Mouse (Mus musculus): ENCODE results near the gene Dpep2nb. TPM values are rescaled to one million over a fixed set of nuclear protein-coding genes. Genes with fewer than 3 reads are reported as not detected.

The Dpep2nb gene
- not detected for total RNA-seq (2023)

DNA sequence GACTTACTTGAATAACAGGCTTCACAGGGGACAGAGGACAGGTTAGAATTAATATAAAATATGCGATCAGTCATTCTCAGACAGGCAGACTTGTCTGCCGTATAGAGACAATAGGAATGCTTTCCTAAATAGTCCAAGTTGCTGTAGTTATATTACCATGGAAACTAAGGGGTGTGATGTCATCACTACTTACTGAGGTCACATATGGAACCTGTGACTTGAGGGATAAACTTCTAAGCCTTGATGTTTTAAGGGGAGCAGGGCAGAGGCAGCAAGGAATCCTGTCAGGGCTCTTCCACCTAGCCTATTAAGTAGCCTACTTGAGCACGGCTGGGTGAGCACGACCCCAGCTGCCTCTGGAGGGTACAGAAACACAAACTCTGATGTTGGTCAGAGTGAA, at the start of gene Dpep2nb:
Gene Dpep2nb, minus strand, starts transcription at position 101 of the 400 bp plus-strand sequence.

GRCm38 (mm10) chr8:106011643-106011986, 5.8 kb upstream of the Dpep2nb start, which contains the start of gene Ddx28:
Ddx28 (minus strand) TSS chr8:106011882.

DNA sequence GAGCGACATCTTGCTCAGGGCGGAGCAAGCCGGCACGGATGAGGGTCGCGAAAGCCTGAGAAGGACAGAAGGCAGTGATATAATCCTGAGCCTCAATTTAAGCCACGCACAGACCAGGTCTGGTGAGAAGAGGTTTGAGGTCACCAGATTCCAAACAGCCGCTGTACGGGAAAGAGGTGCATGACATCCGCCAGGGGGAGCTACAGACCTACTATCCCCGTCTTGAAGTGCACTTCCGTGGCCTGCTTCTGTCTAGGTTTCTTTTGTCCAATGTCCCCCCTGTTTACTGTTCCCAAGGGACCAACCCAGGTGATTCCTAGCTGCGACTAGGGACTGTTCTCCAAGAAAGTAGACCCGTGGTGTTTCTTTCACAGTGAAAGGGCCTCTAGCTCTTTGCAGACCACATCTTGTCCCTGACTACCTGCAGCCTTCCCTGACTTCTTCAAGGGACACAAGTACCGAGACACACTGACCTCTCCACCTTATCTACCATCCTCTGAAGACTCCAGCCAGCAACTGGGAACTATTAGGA, 14.9 kb downstream of the Dpep2nb start, which contains the start of gene Dus2:
Gene Dus2, plus strand, starts transcription at position 482 of the 532 bp plus-strand sequence.

GRCm38 (mm10) chr8:105979325-105979724, 26.4 kb downstream of the Dpep2nb start, which contains the start of gene Dpep3:
Dpep3 (minus strand) TSS chr8:105979429.

DNA sequence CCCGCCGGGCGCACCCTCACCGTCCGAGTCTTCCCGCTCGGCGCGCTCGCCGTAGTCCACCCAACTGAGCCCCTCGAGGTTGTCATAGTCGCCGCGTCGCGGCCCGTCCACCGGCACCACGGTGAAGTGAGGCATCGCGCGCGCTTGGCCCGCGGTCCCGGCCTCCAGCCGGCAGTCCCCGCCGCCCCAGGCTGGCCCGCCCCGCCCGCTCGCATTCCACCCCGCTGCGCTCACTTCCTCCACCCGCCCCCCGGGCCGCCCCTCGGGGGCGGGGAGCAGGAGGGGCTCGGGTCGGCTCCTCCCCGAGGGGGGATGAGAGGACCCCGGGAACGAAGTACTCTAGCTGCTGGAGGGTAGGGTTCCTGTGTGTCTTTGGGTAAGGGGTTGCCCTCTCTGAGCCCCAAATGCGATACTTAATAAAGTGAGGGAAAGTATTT, 39.9 kb downstream of the Dpep2nb start, which contains the start of gene Slc12a4:
Gene Slc12a4, minus strand, starts transcription at position 193 of the 437 bp plus-strand sequence.

Other genes starting within 250 kb of the Dpep2nb start
- 10 to 100 TPM in 1 of 2 experiments, 1 to 10 TPM in 1; 7.2 to 10.5 TPM for gene Gfod2, start 247.3 kb downstream of the Dpep2nb start, total RNA-seq (2023)
- gene Ranbp10, start 178.6 kb downstream of the Dpep2nb start, total RNA-seq (2023), result 10 to 100 TPM; 67.1 to 69.5 TPM
- not detected for gene Tsnaxip1, start 178.2 kb downstream of the Dpep2nb start, total RNA-seq (2023)
- 10 to 100 TPM; 21.5 to 22.7 TPM for gene Cenpt, start 152.7 kb downstream of the Dpep2nb start, total RNA-seq (2023)
- gene Thap11, start 150.8 kb downstream of the Dpep2nb start, total RNA-seq (2023), result 10 to 100 TPM; 23.6 to 24.1 TPM
- gene Nutf2, start 145.4 kb downstream of the Dpep2nb start, total RNA-seq (2023), result 10 to 100 TPM; 20.8 to 35.3 TPM
- gene Edc4, start 125.1 kb downstream of the Dpep2nb start, total RNA-seq (2023), result 10 to 100 TPM; 85.5 to 94.7 TPM
- gene Nrn1l, start 112.4 kb downstream of the Dpep2nb start, total RNA-seq (2023), result 1 to 10 TPM; 2.3 to 2.5 TPM
- gene Pskh1, start 105.5 kb downstream of the Dpep2nb start, total RNA-seq (2023), result 10 to 100 TPM; 23.2 TPM
- 1 to 10 TPM in 1 of 2 experiments, not detected in 1; 2.9 TPM for gene Ctrl, start 72.1 kb downstream of the Dpep2nb start, total RNA-seq (2023)
- 100 to 1,000 TPM; 159 to 185 TPM for gene Psmb10, start 67.5 kb downstream of the Dpep2nb start, total RNA-seq (2023)
- under 1 TPM; 0.41 to 0.56 TPM for gene Lcat, start 62.6 kb downstream of the Dpep2nb start, total RNA-seq (2023)
- 10 to 100 TPM; 13.5 to 17.9 TPM for gene Slc12a4, start 39.9 kb downstream of the Dpep2nb start, total RNA-seq (2023)
- not detected for gene Dpep3, start 26.5 kb downstream of the Dpep2nb start, total RNA-seq (2023)
- gene Dus2, start 14.6 kb downstream of the Dpep2nb start, total RNA-seq (2023), result 10 to 100 TPM; 16.3 to 19.8 TPM
- gene Ddx28, start 5.9 kb upstream of the Dpep2nb start, total RNA-seq (2023), result 1 to 10 TPM; 8.3 to 9.5 TPM
- gene Nfatc3, start 52.9 kb upstream of the Dpep2nb start, total RNA-seq (2023), result 100 to 1,000 TPM; 205 to 213 TPM
- under 1 TPM; 0.68 to 0.76 TPM for gene Esrp2, start 131.0 kb upstream of the Dpep2nb start, total RNA-seq (2023)
- gene Pla2g15, start 144.4 kb upstream of the Dpep2nb start, total RNA-seq (2023), result 1 to 10 TPM; 5.8 to 6.0 TPM
- gene Slc7a6, start 162.9 kb upstream of the Dpep2nb start, total RNA-seq (2023), result 10 to 100 TPM; 40.7 to 41.6 TPM
- gene Slc7a6os, start 205.0 kb upstream of the Dpep2nb start, total RNA-seq (2023), result 10 to 100 TPM; 71.4 to 77.8 TPM
- 10 to 100 TPM; 31.2 to 34.2 TPM for gene Prmt7, start 205.0 kb upstream of the Dpep2nb start, total RNA-seq (2023)

Data from T-cell, adult 66 days (primary cell).